Mouse (Mus musculus) lung, adult 2 months (tissue): ENCODE data around the gene Glb1.

ENCODE experiments used
- CTCF ChIP-seq: fragments of 200-500 bp; IDR thresholded peaks from 2 replicates; pipeline ENCODE4 v1.5.1; 2011; ENCODE audit warnings: mild to moderate bottlenecking, low read length, control low read depth; ENCODE audit not compliant: insufficient read depth
- POLR2A ChIP-seq: fragments of 200-500 bp; IDR thresholded peaks from 2 replicates; pipeline ENCODE4 v1.6.1; 2011; ENCODE audit warnings: low read depth, mild to moderate bottlenecking, control low read depth, low read length, borderline replicate concordance; ENCODE audit errors: extremely low read depth

DNA sequence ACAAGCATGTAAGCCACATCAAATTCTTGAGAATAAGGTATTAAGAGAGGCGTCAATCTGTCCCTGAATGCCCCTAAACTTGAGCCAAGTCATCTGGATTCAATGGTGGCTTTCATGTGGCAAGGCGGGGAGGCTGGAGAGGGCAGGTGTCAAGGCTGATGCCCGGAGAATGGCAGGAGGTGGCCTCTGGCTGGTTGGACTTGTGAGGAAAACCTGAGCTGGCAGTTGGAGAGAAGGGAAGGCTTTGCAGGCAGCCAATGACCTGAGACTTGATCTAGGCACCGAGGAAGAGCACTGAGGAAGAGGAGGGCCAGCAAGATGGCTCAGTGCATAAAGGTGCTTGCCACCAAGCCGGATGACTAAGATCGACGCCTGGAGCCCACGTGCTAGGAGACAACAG, 12.6 kb upstream of the Glb1 start:
- TF ChIP-seq CTCF = no peak
- TF ChIP-seq POLR2A = no peak
